Mouse (Mus musculus): Measurements from ENCODE around the gene Btbd2.
A peak's percentile ranks its signal among the peaks of the same experiment; 100 is the strongest.
"Not testable (repeated sequence)": the region's sequence is repeated elsewhere in the genome, so short reads cannot be mapped to it uniquely, and the experiment has no call there.

Btbd2 gene

GRCm38 (mm10) chr10:80606306-80606705 lies 50.6 kb downstream of the Btbd2 start:
- no peak for DNase-seq (ENCODE audit: low spot score)

GRCm38 (mm10) chr10:80605721-80606120 lies 51.1 kb downstream of the Btbd2 start, which contains the start of gene Gm49322:
Gene Gm49322 (plus strand): TSS chr10:80606021.
- DNase-seq (ENCODE audit: low spot score): not testable (repeated sequence)

GRCm38 (mm10) chr10:80604988-80605387 lies 51.9 kb downstream of the Btbd2 start:
- DNase-seq (ENCODE audit: low spot score): no peak

GRCm38 (mm10) chr10:80604001-80604509 lies 52.8 kb downstream of the Btbd2 start:
- no peak for DNase-seq (ENCODE audit: low spot score)

GRCm38 (mm10) chr10:80603364-80603763 lies 53.5 kb downstream of the Btbd2 start:
- DNase-seq (ENCODE audit: low spot score): no peak

GRCm38 (mm10) chr10:80602698-80603325 lies 54.1 kb downstream of the Btbd2 start, which contains the start of the genes Scamp4 and Adat3:
Gene Scamp4 (plus strand): TSS chr10:80602872.
Gene Adat3 (plus strand): TSS chr10:80602880.
- peak; percentile 94 for DNase-seq (ENCODE audit: low spot score)

- no peak for DNase-seq (ENCODE audit: low spot score)
Observed at GRCm38 (mm10) chr10:80596318-80596717, 60.6 kb downstream of the Btbd2 start.
